Mouse (Mus musculus): ENCODE data around the gene Pgap1. TPM values are rescaled to one million over a fixed set of nuclear protein-coding genes. Genes with fewer than 3 reads are reported as not detected.

Pgap1 gene
- total RNA-seq (2014; rRNA removed) (91.4 and 127 TPM in 2 replicates), polyA plus RNA-seq (2015; fragmentation: Nextera tagmentation; extraction: Ambion mirVana) (21.0 and 26.1 TPM in 2 replicates)

- peak within 1 kb of the TSS; percentile 77 for H3K9ac ChIP-seq (replicated peaks; ENCODE audit: low read length, poor library complexity, severe bottlenecking)
- H3K27ac ChIP-seq (ENCODE audit: low read depth, low read length): peak within 1 kb of the TSS; percentile 86
- under 1% methylated on average over 54 of the region's 59 CpGs for WGBS
- TF ChIP-seq CTCF (IDR thresholded peaks at IDR 0.05): no peak
- H3K4me2 ChIP-seq (ENCODE audit: low read depth, low read length, poor library complexity, severe bottlenecking): peak within 1 kb of the TSS; percentile 73
- peak; percentile 98 for ATAC-seq (ENCODE audit: low FRiP score)
- peak; percentile 97 for DNase-seq (ENCODE audit: low spot score)
- H3K9me3 ChIP-seq (ENCODE audit: low read length): no peaks in the 10 kb centered on the region
- no peaks in the 10 kb centered on the region; the same call in 1 of the 2 replicates for H3K4me1 ChIP-seq (ENCODE audit: insufficient read depth, low read length)
- peak within 1 kb of the TSS; percentile 88 for H3K4me3 ChIP-seq (ENCODE audit: low read depth, low read length)
- H3K36me3 ChIP-seq (ENCODE audit: insufficient read depth, low read length): no peaks in the 10 kb centered on the region
- no peaks in the 10 kb centered on the region for H3K27me3 ChIP-seq (ENCODE audit: insufficient read depth, low read length)
These were observed at the start of gene Pgap1 for GRCm38 (mm10) chr1:54557301-54558229. Pgap1 (minus strand) TSS chr1:54557684.

DNA sequence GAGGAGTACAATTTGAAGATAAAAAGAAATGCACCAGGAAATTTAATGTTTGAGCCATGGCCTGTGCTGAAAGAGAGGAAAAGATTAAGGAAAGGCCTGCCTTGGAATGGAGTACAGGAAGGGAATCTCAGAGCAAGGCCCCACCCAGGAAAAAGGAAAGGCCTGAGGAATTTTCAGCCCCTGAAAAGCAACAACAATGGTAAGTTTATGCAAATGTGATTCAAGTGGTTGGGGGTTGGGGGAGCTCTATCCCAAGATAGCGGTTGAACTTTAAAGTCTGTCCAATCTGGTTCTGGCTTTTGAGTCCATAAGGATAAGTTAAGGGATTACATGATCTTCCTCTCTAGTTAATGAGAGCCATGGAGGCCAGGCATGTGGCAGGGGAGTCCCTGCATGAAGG lies 49.5 kb upstream of the Pgap1 start:
- Histone ChIP-seq H3K27ac (ENCODE audit: low read depth, low read length) (no peak overlapping the region), H3K36me3 (ENCODE audit: insufficient read depth, low read length) (no peaks in the 10 kb centered on the region), H3K4me3 (ENCODE audit: low read depth, low read length) (no peak overlapping the region), H3K9ac (replicated peaks; ENCODE audit: low read length, poor library complexity, severe bottlenecking) (no peak overlapping the region), H3K4me1 (ENCODE audit: insufficient read depth, low read length) (no peaks in the 10 kb centered on the region), H3K27me3 (ENCODE audit: insufficient read depth, low read length) (no peaks in the 10 kb centered on the region), H3K9me3 (ENCODE audit: low read length) (no peaks in the 10 kb centered on the region), H3K4me2 (ENCODE audit: low read depth, low read length, poor library complexity, severe bottlenecking) (no peak overlapping the region)
- TF ChIP-seq CTCF (IDR thresholded peaks at IDR 0.05): no peak
- DNase-seq (ENCODE audit: low spot score) (no peak), ATAC-seq (ENCODE audit: low FRiP score) (no peak)
- 86% methylated on average over 1 of the region's 1 CpGs for WGBS

- no peak for ATAC-seq (ENCODE audit: low FRiP score)
- WGBS: 94% methylated on average over 9 of the region's 9 CpGs
- H3K36me3 ChIP-seq (ENCODE audit: insufficient read depth, low read length): no peaks in the 10 kb centered on the region
These were observed 44.2 kb upstream of the Pgap1 start for GRCm38 (mm10) chr1:54601692-54602091.

DNA sequence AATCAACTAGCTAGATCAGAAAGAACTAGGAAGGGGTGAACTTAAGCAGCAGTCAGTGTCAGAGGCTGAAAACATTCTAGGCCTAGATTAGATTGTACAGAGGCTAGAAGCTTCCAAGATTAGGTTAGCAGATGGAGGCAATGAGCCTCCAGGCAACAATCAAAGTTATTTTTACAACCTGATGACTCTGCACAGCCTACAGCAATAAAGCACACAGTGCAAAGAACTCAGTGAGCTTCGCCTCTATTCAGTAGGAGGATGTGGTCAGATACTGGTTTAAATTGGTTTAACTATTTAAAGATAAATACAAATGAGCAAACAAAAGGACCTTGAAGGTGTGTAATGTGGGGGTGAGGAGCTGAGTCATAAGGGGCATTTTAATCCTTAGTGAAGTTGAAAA lies 42.8 kb upstream of the Pgap1 start:
- Histone ChIP-seq H3K4me1 (ENCODE audit: insufficient read depth, low read length) (no peaks in the 10 kb centered on the region), H3K9me3 (ENCODE audit: low read length) (no peaks in the 10 kb centered on the region), H3K36me3 (ENCODE audit: insufficient read depth, low read length) (no peaks in the 10 kb centered on the region), H3K27ac (ENCODE audit: low read depth, low read length) (no peak overlapping the region), H3K4me2 (ENCODE audit: low read depth, low read length, poor library complexity, severe bottlenecking) (no peak overlapping the region), H3K9ac (replicated peaks; ENCODE audit: low read length, poor library complexity, severe bottlenecking) (no peak overlapping the region), H3K27me3 (ENCODE audit: insufficient read depth, low read length) (no peaks in the 10 kb centered on the region), H3K4me3 (ENCODE audit: low read depth, low read length) (no peak overlapping the region)
- TF ChIP-seq CTCF (IDR thresholded peaks at IDR 0.05): no peak
- DNase-seq (ENCODE audit: low spot score) (no peak), ATAC-seq (ENCODE audit: low FRiP score) (no peak)
- WGBS: 83% methylated on average over 1 of the region's 1 CpGs

More at GRCm38 (mm10) chr1:54601692-54602091, 44.2 kb upstream of the Pgap1 start:
- no peaks in the 10 kb centered on the region for H3K9me3 ChIP-seq (ENCODE audit: low read length)
- no peaks in the 10 kb centered on the region for H3K27me3 ChIP-seq (ENCODE audit: insufficient read depth, low read length)
- no peak for TF ChIP-seq CTCF (IDR thresholded peaks at IDR 0.05)
- H3K4me2 ChIP-seq (ENCODE audit: low read depth, low read length, poor library complexity, severe bottlenecking): no peak overlapping the region
- no peak overlapping the region for H3K27ac ChIP-seq (ENCODE audit: low read depth, low read length)
- no peak for DNase-seq (ENCODE audit: low spot score)
- H3K9ac ChIP-seq (replicated peaks; ENCODE audit: low read length, poor library complexity, severe bottlenecking): no peak overlapping the region
- no peak overlapping the region for H3K4me3 ChIP-seq (ENCODE audit: low read depth, low read length)
- no peaks in the 10 kb centered on the region for H3K4me1 ChIP-seq (ENCODE audit: insufficient read depth, low read length)

- Histone ChIP-seq H3K27ac (ENCODE audit: low read depth, low read length) (no peak overlapping the region), H3K9me3 (ENCODE audit: low read length) (no peaks in the 10 kb centered on the region), H3K4me1 (ENCODE audit: insufficient read depth, low read length) (no peaks in the 10 kb centered on the region), H3K27me3 (ENCODE audit: insufficient read depth, low read length) (no peaks in the 10 kb centered on the region), H3K4me3 (ENCODE audit: low read depth, low read length) (no peak overlapping the region), H3K9ac (replicated peaks; ENCODE audit: low read length, poor library complexity, severe bottlenecking) (no peak overlapping the region), H3K36me3 (ENCODE audit: insufficient read depth, low read length) (no peaks in the 10 kb centered on the region), H3K4me2 (ENCODE audit: low read depth, low read length, poor library complexity, severe bottlenecking) (no peak overlapping the region)
- DNase-seq (ENCODE audit: low spot score) (no peak), ATAC-seq (ENCODE audit: low FRiP score) (no peak)
- TF ChIP-seq CTCF (IDR thresholded peaks at IDR 0.05): no peak
- WGBS: 87% methylated on average over 4 of the region's 4 CpGs
These were observed 40.2 kb upstream of the Pgap1 start for GRCm38 (mm10) chr1:54597594-54598217.

GRCm38 (mm10) chr1:54596151-54596550 lies 38.7 kb upstream of the Pgap1 start:
- Histone ChIP-seq H3K4me3 (ENCODE audit: low read depth, low read length) (no peak overlapping the region), H3K9me3 (ENCODE audit: low read length) (no peaks in the 10 kb centered on the region), H3K4me1 (ENCODE audit: insufficient read depth, low read length) (no peaks in the 10 kb centered on the region), H3K36me3 (ENCODE audit: insufficient read depth, low read length) (no peaks in the 10 kb centered on the region), H3K27me3 (ENCODE audit: insufficient read depth, low read length) (no peaks in the 10 kb centered on the region), H3K27ac (ENCODE audit: low read depth, low read length) (no peak overlapping the region), H3K9ac (replicated peaks; ENCODE audit: low read length, poor library complexity, severe bottlenecking) (no peak overlapping the region), H3K4me2 (ENCODE audit: low read depth, low read length, poor library complexity, severe bottlenecking) (no peak overlapping the region)
- DNase-seq (ENCODE audit: low spot score) (no peak), ATAC-seq (ENCODE audit: low FRiP score) (no peak)
- WGBS: 83% methylated on average over 2 of the region's 2 CpGs
- TF ChIP-seq CTCF (IDR thresholded peaks at IDR 0.05): no peak

All from midbrain, postnatal 0 days (tissue).